Mouse (Mus musculus): ENCODE measurements around the gene Gm9821.

GRCm38 (mm10) chr2:91932160-91932711, 13.3 kb upstream of the Gm9821 start, which contains the start of gene Mdk:
- TF ChIP-seq CTCF (IDR thresholded peaks at IDR 0.05; ENCODE audit: extremely low read depth, insufficient read length, insufficient replicate concordance, low read depth, low read length) (no peak), POLR2A (IDR thresholded peaks at IDR 0.05; ENCODE audit: low read depth, low read length) (no peak)
